Mouse (Mus musculus): ENCODE measurements around the gene Rfc5.
"Not testable (repeated sequence)": the region's sequence is repeated elsewhere in the genome, so short reads cannot be mapped to it uniquely, and the experiment has no call there.

Gene Rfc5

DNA sequence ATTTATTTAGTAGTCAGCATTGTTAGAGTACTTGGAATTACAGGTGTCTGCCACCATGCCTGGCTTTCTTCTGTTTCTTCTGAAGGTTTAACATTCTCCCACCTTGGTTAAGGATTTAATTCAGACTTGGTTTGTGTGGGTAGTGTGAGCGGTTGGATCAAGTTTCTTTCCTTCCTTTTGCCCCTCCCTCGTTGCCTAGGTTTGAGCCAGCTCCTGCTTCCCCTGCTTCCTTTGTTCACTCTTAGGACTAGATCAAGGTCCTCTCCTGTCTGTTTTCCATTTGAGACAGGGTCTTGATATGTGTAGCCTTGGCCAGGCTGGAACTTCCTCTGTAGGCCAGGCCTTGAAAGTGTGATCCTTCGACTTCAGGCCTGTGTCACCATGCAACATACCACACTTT lies 42.6 kb downstream of the Rfc5 start:
- no peak for DNase-seq

DNA sequence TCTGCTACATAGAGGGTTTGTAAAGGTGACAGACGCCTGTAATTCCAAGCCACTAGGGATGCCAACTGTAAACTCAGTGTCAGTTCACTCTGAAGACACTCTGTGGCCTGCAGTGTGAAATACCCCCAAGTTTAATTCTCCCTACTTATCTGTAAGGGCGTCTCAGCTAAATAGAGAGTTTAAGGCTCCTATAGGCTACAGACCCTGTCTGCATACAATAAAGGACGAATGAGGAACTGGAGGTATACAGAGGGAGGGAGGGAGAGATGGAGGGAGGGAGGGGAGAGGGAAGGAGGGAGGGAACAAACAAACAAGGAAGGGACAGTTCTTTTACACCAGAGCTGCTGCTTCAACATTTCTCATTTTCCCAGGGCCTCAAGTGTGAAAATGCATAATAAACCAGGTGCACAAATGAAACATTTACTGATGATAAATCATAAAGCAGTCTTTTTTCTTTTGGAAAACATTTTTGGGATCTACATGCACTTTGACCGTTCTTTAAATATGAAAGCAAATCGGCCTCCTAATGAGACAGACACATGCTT lies 43.3 kb downstream of the Rfc5 start:
- no peak for DNase-seq

DNA sequence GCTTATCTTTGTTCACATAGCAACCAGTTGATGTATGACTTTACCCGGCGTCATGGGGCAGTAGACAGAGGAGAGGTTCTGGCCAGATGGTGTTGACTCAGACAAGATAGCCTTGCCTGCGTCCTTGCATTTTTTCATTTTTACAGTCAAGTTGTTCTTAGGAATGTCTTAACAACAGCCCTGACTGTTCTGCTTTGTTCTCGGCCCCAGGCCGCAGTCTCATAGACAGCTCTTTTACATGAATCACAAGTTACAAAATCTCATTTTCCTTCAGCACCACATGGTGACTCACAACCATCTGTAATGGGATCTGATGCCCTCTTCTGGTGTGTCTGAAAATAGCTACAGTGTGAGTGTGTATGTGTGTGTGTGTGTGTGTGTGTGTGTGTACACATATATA lies 44.4 kb downstream of the Rfc5 start:
- not testable (repeated sequence) for DNase-seq

DNA sequence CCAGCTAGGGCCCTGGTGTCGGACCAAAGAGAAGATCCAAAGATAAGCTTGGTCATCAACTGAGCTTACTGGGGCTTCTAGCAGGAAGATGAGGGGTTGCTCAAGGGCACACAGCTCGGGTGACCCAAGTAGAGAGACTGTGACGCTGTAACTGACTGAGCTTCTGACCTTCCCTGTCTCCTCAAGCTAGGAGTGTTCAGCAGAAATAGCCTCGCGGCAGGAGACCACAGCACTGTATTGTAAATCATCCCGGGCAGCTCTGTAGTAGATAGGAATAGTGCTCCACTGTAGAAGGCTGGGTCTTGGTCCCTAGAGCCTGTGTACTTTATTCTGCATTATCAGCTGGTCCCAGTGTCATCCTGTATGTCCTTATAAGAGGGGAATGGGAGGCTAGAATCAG lies 47.0 kb downstream of the Rfc5 start:
- DNase-seq: no peak

DNA sequence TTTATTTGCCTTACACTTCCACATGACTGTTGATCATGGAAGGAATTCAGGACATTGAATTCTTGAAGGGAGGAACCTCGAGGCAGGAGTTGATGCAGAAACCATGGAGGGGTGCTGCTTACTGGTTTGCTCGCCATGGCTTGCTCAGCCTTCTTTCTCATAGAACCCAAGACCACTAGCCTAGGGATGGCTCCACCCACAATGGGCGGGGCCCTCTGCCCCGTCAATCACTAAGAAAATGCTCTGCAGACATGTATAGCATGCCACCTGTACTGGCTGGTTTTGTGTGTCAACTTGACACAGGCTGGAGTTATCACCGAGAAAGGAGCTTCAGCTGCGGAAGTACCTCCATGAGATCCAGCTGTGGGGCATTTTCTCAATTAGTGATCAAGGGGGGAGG lies 48.8 kb downstream of the Rfc5 start:
- no peak for DNase-seq

DNA sequence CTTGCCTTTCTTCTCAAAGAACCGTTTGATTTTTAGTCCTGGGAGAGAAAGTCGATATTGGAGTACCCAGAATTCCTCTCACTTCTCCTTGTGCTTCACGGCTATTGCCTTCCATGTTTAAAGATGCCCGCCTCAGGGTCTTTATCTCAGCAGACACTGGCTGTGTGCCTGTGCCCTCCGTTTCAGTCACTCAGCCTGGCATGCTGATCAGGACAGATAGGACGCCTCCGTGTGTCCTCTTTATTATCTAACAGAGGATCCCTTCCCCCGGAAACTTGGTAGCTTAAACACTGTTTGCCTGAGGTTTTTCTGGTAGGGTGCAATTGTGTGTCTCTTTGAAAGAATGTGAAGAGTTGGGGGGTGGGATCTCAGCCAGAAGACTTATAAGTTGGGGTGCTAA lies 50.3 kb downstream of the Rfc5 start:
- DNase-seq: no peak

DNA sequence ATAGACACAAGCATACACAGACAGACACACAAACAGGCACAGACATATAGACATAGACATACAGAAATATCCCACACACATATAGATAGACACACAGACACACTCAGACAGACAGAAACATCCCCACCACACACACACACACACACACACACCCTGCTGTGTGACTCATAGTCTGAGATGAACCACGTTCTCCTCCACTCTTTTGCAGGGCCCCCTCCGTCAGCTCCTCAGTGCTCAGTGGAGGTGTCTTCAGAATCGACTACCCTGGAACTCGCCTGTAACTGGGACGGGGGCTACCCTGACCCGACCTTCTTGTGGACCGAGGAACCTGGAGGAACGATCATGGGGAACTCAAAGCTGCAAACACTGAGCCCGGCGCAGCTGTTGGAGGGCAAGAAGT lies 50.8 kb downstream of the Rfc5 start:
- DNase-seq: no peak

DNA sequence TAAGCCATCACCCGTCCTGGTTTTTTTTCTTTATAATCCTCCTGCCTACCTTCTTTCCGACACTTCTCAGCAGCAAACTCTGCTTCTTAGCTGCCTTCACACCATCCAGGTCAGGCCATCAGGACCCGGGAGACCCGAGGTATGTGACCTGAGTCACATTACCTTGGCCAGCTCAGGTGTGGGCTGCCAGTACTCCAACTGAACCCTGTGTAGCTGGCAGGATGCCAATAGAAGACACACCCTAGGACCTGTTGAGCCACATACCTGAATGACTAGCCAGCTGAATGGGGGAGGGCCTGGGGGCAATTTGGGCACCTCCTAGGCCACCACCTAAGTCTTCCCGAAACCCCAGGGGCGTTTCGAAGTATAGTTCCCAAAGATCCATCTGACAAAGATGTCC lies 58.4 kb downstream of the Rfc5 start:
- DNase-seq: no peak
